ENCODE assay signal across 10 mouse cellular contexts in genomic region chr7:92730959-92731358, GRCm38 (mm10).
"Had no signal": no experiment of that assay in that cellular context is flagged by ENCODE, and none has a peak within 500 bp of the region (broad histone marks: within the 10 kb centered on the region; RNA-seq: fewer than 3 reads in every experiment).

No protein-coding gene starts in this region.

- H3K9me3 ChIP-seq: limb, embryonic 12.5 days; liver, embryonic 15.5 days; lung, embryonic 15.5 days; midbrain, embryonic 13.5 days had no signal

- H3K9ac ChIP-seq: limb, embryonic 12.5 days; liver, embryonic 15.5 days; lung, embryonic 15.5 days; midbrain, embryonic 13.5 days had no signal

- H3K4me2 ChIP-seq: limb, embryonic 12.5 days; liver, embryonic 15.5 days; lung, embryonic 15.5 days; midbrain, embryonic 13.5 days had no signal

- ATAC-seq: midbrain, embryonic 13.5 days had no signal

- DNase-seq: kidney, postnatal 10 days; kidney, postnatal 4 days; liver; thymus, postnatal 14 days had no signal

- H3K4me1 ChIP-seq: limb, embryonic 12.5 days; liver, embryonic 15.5 days; lung, embryonic 15.5 days; midbrain, embryonic 13.5 days had no signal

- H3K4me3 ChIP-seq: layer of hippocampus, adult 2 months; limb, embryonic 12.5 days; liver, embryonic 15.5 days; lung, embryonic 15.5 days; midbrain, embryonic 13.5 days had no signal

- H3K27me3 ChIP-seq: limb, embryonic 12.5 days; liver, embryonic 15.5 days; lung, embryonic 15.5 days; midbrain, embryonic 13.5 days had no signal

- H3K27ac ChIP-seq: layer of hippocampus, adult 2 months; limb, embryonic 12.5 days; liver, embryonic 15.5 days; lung, embryonic 15.5 days; midbrain, embryonic 13.5 days; stomach, postnatal 0 days had no signal
